Mouse (Mus musculus): ENCODE measurements around the gene Phf20. TPM values are rescaled to one million over a fixed set of nuclear protein-coding genes. Genes with fewer than 3 reads are reported as not detected.

The Phf20 gene
- 10 to 100 TPM; 53.5 to 76.8 TPM for polyA plus RNA-seq (2017; shearing (Covaris generic))

DNA sequence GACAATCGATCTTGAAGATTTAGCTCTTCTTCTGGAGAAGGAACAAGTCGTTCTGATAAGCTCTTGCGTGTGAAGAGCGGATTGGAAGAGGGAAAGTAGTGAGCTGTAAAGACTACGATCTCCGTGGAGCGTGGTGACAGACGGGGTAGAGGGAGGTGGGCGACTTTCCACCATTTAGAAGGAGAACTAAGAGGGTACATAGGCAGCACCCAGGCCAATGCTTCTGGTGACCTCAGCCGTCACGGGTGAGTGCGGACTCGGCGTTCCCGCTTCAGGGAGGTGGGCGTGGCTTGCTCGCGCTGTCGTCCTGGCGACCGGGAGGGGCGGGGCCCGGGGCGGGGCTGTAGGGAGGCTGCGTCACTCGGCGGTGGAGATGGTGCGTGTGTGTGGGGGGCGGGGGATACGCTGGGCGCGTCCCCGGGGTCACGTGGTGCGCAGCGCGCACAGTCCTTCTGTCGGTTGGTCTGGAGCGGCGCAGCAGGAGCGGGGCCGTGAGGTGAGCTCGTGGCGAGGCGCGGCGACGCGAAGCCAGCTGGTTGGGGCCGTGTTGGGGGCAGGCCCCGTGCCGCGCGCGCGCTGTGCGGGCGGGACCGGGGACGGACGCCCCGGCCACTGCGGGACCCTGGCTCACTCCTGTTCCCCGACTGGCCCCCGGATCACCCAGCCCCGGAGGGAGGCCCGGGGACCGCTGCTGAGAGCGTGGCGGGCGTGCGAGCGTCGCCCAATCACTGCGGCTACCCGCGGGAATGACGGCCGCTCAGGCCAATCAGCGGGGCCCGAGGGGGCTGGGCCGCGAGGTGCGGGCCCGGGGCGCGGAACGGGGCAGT, at the start of gene Phf20:
Gene Phf20 (plus strand): TSS at position 165 of the 827 bp plus-strand sequence.

DNA sequence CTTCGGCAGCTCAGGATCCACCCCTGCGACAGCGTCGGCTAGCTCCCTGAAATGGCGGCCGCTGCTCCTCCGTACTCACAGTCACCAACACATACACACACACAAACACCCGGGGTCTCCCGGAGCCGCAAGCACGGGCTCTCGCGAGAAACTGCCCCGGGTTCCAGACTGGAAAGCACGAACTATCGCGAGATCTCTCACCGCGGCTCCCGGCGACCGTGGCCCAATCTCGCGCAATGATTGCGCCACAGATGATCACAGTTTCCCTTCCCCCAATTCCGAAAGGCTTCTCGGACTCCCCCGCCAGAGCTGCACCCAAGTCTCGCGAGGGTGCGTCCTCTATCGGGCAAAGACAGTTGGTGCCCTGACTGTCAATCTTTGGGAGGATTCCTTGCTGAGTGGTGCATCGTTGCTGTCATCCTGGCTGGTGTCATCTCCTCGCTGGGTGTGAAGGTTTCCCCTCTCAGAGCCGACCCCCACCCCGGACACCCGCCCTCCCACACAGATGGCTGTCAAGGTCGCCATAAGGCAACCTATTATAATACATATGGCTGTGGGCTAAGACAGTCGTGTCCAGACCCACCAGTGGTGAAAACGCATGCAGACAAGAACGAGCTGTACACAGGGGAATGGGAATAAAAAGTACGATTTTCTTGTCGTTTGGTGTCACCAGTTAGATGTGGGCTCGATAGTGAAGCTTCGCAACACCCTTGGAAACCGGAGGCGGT, 16.0 kb upstream of the Phf20 start, which contains the start of gene Rbm39:
Gene Rbm39 (minus strand): TSS at position 145 of the 728 bp plus-strand sequence.

DNA sequence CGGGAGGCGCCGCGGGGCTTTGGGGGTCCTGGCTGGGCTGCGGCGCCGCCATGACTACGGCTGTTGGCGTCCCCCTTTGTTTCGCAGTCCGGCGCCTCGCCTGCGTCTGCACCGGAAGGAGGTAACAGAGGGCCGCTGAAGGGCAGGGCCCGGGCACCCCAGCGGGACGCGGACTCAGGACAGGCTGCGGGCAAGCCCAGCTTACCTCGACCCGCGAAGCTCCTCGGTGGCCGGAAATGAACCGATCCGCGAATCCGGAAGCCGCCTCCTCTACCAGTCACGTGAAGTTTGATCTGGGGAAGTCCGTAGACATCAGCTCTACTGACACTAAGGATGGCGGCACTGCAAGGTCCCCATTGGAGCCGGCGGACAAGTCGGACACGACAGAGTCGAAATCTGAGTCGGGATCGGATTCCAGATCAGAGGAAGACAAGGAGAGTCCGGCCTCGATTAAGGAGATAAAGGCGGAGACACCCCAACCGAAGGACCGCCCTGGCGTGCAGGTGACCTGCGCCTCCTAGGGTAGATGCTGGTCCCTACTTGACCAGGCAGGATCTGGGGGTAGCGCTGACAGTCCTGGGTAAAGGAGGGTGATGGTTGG, 116.1 kb downstream of the Phf20 start, which contains the start of the genes Cnbd2 and Scand1:
Gene Cnbd2 (plus strand): TSS at position 3 of the 601 bp plus-strand sequence.
Gene Scand1 (minus strand): TSS at position 408 of the 601 bp plus-strand sequence.

Other genes starting within 250 kb of the Phf20 start
- 10 to 100 TPM; 23.8 to 46.7 TPM for gene Cep250, start 240.0 kb upstream of the Phf20 start, polyA plus RNA-seq (2017; shearing (Covaris generic))
- gene 6430550D23Rik, start 188.5 kb upstream of the Phf20 start, polyA plus RNA-seq (2017; shearing (Covaris generic)) = 1 to 10 TPM; 1.4 to 2.1 TPM
- 100 to 1,000 TPM; 132 to 136 TPM for gene Ergic3, start 188.4 kb upstream of the Phf20 start, polyA plus RNA-seq (2017; shearing (Covaris generic))
- gene Fer1l4, start 143.5 kb upstream of the Phf20 start, polyA plus RNA-seq (2017; shearing (Covaris generic)) = under 1 TPM in 1 of 2 experiments, not detected in 1; 0.11 TPM
- under 1 TPM; 0.27 to 0.60 TPM for gene Spag4, start 131.3 kb upstream of the Phf20 start, polyA plus RNA-seq (2017; shearing (Covaris generic))
- 100 to 1,000 TPM in 1 of 2 experiments, 10 to 100 TPM in 1; 99.2 to 101 TPM for gene Cpne1, start 84.5 kb upstream of the Phf20 start, polyA plus RNA-seq (2017; shearing (Covaris generic))
- 10 to 100 TPM; 22.7 to 30.1 TPM for gene Rbm12, start 84.5 kb upstream of the Phf20 start, polyA plus RNA-seq (2017; shearing (Covaris generic))
- gene Gm28036, start 69.4 kb upstream of the Phf20 start, polyA plus RNA-seq (2017; shearing (Covaris generic)) = 10 to 100 TPM; 14.5 to 20.1 TPM
- gene Romo1, start 52.4 kb upstream of the Phf20 start, polyA plus RNA-seq (2017; shearing (Covaris generic)) = 100 to 1,000 TPM; 177 to 202 TPM
- 10 to 100 TPM; 55.4 to 63.2 TPM for gene Nfs1, start 52.3 kb upstream of the Phf20 start, polyA plus RNA-seq (2017; shearing (Covaris generic))
- 100 to 1,000 TPM; 791 to 895 TPM for gene Rbm39, start 16.2 kb upstream of the Phf20 start, polyA plus RNA-seq (2017; shearing (Covaris generic))
- 1 to 10 TPM; 3.8 to 4.1 TPM for gene Cnbd2, start 115.8 kb downstream of the Phf20 start, polyA plus RNA-seq (2017; shearing (Covaris generic))
- 100 to 1,000 TPM; 151 to 181 TPM for gene Scand1, start 116.2 kb downstream of the Phf20 start, polyA plus RNA-seq (2017; shearing (Covaris generic))
- under 1 TPM; 0.33 to 0.77 TPM for gene Epb41l1, start 224.4 kb downstream of the Phf20 start, polyA plus RNA-seq (2017; shearing (Covaris generic))

All from activated CD4-positive, CD25-positive, alpha-beta regulatory T cell (primary cell).